Mouse (Mus musculus) Patski (cell line): ENCODE measurements at regions not wholly inside any gene's neighbourhood (a gene's known extent, or its start where the extent isn't known, plus 50 kb on each side); places are given as distances from the start of the nearest gene placed in this dataset.
"Not testable (repeated sequence)": the region's sequence is repeated elsewhere in the genome, so short reads cannot be mapped to it uniquely, and the experiment has no call there.

ENCODE experiments used
- ATAC-seq: fragments of 100-300 bp; one replicate; pipeline ENCODE4 v1.8.0; 2021
- CTCF ChIA-PET: fragments of 350-600 bp; sonication (Branson Sonifier 250); formaldehyde crosslinking; loops from one replicate; lab custom pipeline; 2022; ENCODE audit warnings: inconsistent platforms; lab: Charles Lee
- POLR2A ChIA-PET: fragments of 350-600 bp; sonication (Branson Sonifier 250); formaldehyde crosslinking; loops from one replicate; lab custom pipeline; 2022; ENCODE audit warnings: antibody characterized with exemption, inconsistent platforms; lab: Charles Lee
- DNase-seq: peaks from one replicate; pipeline ENCODE4 v3.0.0-alpha.2; 2011; ENCODE audit warnings: low read depth, low spot score
- H3K27me3 ChIP-seq: fragments of 371-371 bp; one replicate; pipeline ENCODE4 v1.5.1; 2021
- CTCF ChIP-seq: fragments of 100-300 bp; IDR thresholded peaks from one replicate; pipeline ENCODE4 v1.5.1; 2021
- in situ Hi-C: fragments of 300-500 bp; cut with MboI; formaldehyde crosslinking; loops from 3 replicates; pipeline ENCODE4 v1.11.1; 2018; ENCODE audit warnings: low pct_unique_long_range_greater_than_20kb, mixed read lengths

- CTCF ChIA-PET, DNase-seq, POLR2A ChIA-PET, in situ Hi-C loops, H3K27me3 ChIP-seq: not testable (repeated sequence)
- peak; percentile 51 for ATAC-seq
Measured at GRCm38 (mm10) chr12:82056782-82057611, 112.1 kb upstream of the Sipa1l1 start.

- in situ Hi-C loops: no loop called here
- CTCF ChIA-PET: no interaction called here
Measured at GRCm38 (mm10) chr12:82064986-82065385, 104.1 kb upstream of the Sipa1l1 start.

DNA sequence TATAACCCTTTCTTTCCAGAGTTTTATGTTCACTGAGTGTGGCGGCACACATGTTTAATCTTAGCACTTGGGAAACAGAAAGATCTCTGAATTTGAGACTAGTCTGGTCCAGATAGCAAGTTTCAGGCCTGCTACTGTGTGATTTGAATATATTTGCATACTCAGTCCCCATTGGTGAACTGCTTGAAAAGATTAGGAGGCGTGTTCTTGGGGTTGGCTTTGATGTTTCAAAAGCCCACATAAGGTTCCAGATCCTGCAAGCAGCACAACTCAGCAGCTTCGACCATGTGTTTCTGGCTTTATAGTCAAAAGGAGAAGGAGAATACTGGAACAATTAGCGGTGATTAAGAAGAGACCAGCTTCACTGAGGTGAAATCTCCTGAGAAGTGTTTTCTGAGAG, 102.3 kb upstream of the Sipa1l1 start:
- ATAC-seq: no peak
- ChIA-PET CTCF (no interaction called here), POLR2A (no interaction called here)
- in situ Hi-C loops: no loop called here
- TF ChIP-seq CTCF: no peak
- H3K27me3 ChIP-seq: no peaks in the 10 kb centered on the region
- no peak for DNase-seq

More at GRCm38 (mm10) chr12:82064986-82065385, 104.1 kb upstream of the Sipa1l1 start:
- ATAC-seq (peak; percentile 39), DNase-seq (no peak)
- POLR2A ChIA-PET: no interaction called here
- TF ChIP-seq CTCF: no peak
- no peaks in the 10 kb centered on the region for H3K27me3 ChIP-seq

- no peaks in the 10 kb centered on the region for H3K27me3 ChIP-seq
- in situ Hi-C loops: no loop called here
- no peak for DNase-seq
- ATAC-seq: no peak
- CTCF ChIA-PET: no interaction called here
- TF ChIP-seq CTCF: no peak
- POLR2A ChIA-PET: no interaction called here
Measured at GRCm38 (mm10) chr12:82069621-82070020, 99.5 kb upstream of the Sipa1l1 start.

DNA sequence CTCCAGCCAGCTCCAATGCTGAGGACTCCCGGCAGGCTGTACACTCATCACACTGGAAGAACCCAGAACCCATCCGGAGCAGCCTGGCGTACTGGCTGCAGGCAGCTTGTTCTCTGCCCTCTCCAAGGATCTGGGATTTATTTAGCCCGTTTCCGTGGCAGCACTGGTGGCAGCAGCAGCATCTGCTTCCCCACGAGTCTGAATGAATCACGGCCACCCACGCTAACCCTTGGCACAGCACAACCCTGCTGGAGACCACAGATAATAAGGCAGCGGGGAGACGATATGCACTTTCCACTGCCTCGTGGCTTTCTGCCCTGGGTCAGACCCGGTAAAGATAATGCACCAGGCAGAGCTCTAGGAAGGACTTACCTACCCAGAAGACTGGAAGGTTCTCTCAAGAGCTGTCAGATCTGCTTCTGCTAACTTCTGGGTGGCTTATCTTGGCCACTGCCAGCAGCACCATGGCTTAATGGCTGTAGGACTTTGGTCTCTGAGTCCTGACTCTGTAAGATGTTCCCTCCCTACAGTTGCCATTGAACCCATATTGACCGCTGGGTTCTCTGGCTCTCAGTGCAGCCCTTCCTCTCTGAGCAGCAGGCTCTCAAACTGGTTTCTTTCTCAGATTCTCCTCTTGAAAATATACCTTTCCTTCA, 96.2 kb upstream of the Sipa1l1 start:
- DNase-seq: peak; percentile 42

DNA sequence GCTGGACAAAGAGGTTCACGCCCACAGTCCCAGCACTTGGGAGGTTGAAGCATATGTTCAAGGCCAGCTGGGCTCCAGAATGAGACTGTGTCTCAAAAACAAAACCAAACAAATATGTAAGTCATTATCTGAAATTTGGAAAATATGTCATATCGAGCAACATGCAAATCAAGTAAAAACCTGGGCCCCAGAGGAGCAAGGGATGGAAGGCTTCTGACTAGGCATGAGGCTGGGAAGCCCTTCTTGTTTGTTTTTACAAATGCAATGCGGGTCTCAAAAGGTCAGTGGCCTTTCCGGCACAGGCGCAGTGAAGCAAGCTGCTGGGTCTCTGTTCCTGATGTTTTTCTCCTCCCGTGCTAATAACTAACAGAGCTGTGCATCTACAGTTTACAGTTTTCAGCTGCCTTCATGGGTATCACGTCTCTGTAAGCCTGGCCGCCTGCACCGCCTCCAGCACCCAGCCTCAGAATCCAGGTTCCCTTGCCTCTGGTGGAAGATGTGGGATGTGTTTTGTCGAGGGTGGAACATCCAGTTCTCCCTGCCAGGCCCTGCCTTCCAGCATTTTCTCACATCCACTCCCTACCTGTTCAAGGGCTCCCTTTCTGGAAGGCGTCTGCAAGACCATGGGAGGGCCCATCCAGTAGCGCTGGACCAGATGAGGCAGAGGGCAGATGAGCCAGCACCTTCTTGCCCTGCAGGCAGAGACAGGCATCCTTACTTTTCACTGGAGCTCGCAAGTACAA, 93.5 kb upstream of the Sipa1l1 start:
- TF ChIP-seq CTCF: no peak
- DNase-seq (no peak), ATAC-seq (no peak)
- CTCF ChIA-PET: no interaction called here
- POLR2A ChIA-PET: no interaction called here
- no peaks in the 10 kb centered on the region for H3K27me3 ChIP-seq
- in situ Hi-C loops: no loop called here

More for the DNA sequence above, 96.2 kb upstream of the Sipa1l1 start:
- no peak for TF ChIP-seq CTCF
- ChIA-PET POLR2A (no interaction called here), CTCF (no interaction called here)
- H3K27me3 ChIP-seq: no peaks in the 10 kb centered on the region
- in situ Hi-C loops: no loop called here
- peak; percentile 76 for ATAC-seq

DNA sequence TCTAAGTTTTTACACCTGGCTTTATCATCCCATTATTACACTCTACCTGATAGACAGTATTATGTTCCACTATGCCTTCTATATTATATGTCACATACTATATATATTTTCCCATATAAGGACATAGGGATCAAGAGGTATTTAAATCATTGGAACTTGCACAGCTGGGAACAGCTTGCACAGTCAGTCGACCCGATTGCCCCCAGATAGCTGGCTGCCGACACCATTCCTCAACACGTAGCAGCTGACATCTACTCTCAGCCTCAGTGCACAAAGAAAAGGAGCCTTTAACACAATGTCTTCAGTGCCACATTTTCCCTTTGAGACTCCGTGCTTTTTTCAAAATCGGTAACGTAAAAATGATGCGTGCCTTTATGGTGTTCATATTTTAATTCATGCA, 92.4 kb upstream of the Sipa1l1 start:
- ATAC-seq: no peak
- no peak for TF ChIP-seq CTCF
- in situ Hi-C loops: no loop called here
- no peaks in the 10 kb centered on the region for H3K27me3 ChIP-seq
- POLR2A ChIA-PET: no interaction called here
- CTCF ChIA-PET: no interaction called here
- DNase-seq: no peak

DNA sequence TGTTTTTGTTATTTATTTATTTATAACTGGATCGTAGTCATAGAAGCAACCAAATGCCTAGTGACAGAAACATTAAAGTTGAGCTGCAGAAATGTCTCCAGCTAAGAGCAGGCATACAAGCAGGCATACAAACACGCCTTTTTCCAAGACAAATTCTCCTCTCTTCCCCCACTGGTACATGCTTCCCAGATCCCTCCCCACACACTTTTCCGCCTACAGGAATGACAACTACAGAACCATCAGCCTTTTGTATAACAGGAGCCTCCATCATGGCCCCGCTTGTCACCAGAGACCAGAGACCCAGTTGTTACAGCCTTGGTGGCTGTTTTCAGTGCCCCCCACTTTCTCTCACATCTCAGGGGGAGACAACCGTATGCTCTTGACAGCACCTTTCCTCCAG, 91.2 kb upstream of the Sipa1l1 start:
- ATAC-seq: no peak
- POLR2A ChIA-PET: no interaction called here
- in situ Hi-C loops: no loop called here

GRCm38 (mm10) chr12:82078740-82079139, 90.4 kb upstream of the Sipa1l1 start:
- CTCF ChIA-PET: no interaction called here
- POLR2A ChIA-PET: no interaction called here
- in situ Hi-C loops: no loop called here
- ATAC-seq (no peak), DNase-seq (no peak)
- H3K27me3 ChIP-seq: no peaks in the 10 kb centered on the region
- TF ChIP-seq CTCF: no peak

More for the DNA sequence above, 91.2 kb upstream of the Sipa1l1 start:
- H3K27me3 ChIP-seq: no peaks in the 10 kb centered on the region
- DNase-seq: no peak
- CTCF ChIA-PET: no interaction called here
- no peak for TF ChIP-seq CTCF

DNA sequence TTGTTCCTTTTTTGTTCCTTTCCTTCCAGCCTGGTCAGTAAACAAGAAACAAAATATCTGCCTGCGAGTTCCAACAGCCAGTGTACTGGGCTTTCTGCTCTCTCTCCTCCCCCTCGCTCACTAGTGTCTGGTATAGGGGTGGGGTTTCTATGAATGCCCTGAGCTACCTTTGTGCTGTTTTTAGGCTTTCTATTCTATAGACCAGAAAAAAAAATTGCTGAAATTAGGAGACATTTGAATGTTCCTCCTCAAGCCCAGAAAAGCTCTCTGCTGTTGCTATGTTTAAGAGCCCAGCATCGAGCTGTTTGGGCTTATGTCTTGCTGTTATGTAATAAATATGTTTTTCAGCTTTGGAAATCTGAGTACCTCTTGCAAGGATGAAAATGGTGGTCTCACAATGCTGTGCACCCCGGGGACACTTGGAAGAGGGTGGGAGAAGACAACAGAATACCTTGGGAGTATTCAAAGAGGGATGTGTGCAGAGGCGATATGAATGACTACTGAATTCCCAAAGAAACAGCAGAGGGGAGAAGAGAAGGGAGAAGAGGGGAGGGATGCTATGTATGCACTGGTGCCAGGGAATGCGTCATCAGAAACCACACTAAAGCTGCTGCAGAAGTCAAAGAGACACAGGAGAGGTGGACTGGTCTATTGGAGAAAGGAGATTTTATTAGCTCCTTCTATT, 88.8 kb upstream of the Sipa1l1 start:
- POLR2A ChIA-PET: no interaction called here
- H3K27me3 ChIP-seq: no peaks in the 10 kb centered on the region
- no peak for TF ChIP-seq CTCF
- CTCF ChIA-PET: no interaction called here
- in situ Hi-C loops: no loop called here
- DNase-seq: no peak
- no peak for ATAC-seq

- H3K27me3 ChIP-seq, DNase-seq, ATAC-seq, in situ Hi-C loops, POLR2A ChIA-PET, CTCF ChIA-PET: not testable (repeated sequence)
Measured at GRCm38 (mm10) chr12:82082596-82082995, 86.5 kb upstream of the Sipa1l1 start.
